Mouse (Mus musculus) left cerebral cortex, adult 6 months (tissue): ENCODE measurements around the gene Duxbl2. TPM values are rescaled to one million over a fixed set of nuclear protein-coding genes. Genes with fewer than 3 reads are reported as not detected.

ENCODE experiments used
- long read RNA-seq, 2 experiments: library from polyadenylated mRNA; unstranded; transcript quantifications; one replicate each; pipeline ENCODE4 v2.0.0; 2019 to 2020
- polyA plus RNA-seq: library from polyadenylated mRNA; unstranded; fragments of <200 nt; fragmentation: Nextera tagmentation; gene quantifications from 2 replicates; pipeline ENCODE4 v1.2.3, GENCODE M21; 2021

Gene Duxbl2
- 0.08 and 0.28 TPM in 2 replicates for polyA plus RNA-seq
- long read RNA-seq, experiment 1, partial matches to known transcripts = 0 of 2 reads
- long read RNA-seq, experiment 1, other reads (novel, unspliced or antisense) = 2 of 2 reads
- long read RNA-seq, experiment 2, partial matches to known transcripts = 0 of 1 reads
- long read RNA-seq, experiment 2, other reads (novel, unspliced or antisense) = 1 of 1 reads

GRCm38 (mm10) chr14:26118150-26118549, at the start of gene Duxbl2:
Duxbl2 (plus strand) TSS chr14:26118349.

DNA sequence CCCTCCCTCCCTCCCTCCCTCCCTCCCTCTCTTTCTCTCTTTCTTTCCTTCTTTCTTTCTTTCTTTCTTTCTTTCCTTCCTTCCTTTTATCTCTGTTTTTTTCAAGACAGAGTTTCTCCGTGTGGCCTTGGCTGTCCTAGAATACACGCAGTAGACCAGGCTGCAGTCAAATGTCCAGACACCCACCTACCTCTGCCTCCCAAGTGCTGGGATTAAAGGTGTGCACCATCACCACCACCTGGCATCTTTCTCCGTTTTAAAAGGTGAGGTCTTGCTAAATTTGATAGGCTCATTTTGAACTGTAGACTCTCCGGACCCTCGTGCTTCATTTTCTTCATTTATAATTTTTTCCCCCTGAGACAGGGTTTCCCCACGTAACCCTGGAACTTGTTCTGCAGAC, 36.9 kb upstream of the Duxbl2 start, which contains the start of gene Cphx2:
Gene Cphx2, plus strand, starts transcription at position 301 of the 400 bp plus-strand sequence.

GRCm38 (mm10) chr14:26081997-26082396, 36.2 kb upstream of the Duxbl2 start, which contains the start of gene Cphx3:
Cphx3 (plus strand) TSS chr14:26082297.

Other genes starting within 250 kb of the Duxbl2 start
- gene Plac9a, start 215.2 kb upstream of the Duxbl2 start, polyA plus RNA-seq = 0.72 and 1.8 TPM in 2 replicates
- 5.0 and 10.0 TPM in 2 replicates for gene Tmem254a, start 190.7 kb upstream of the Duxbl2 start, polyA plus RNA-seq
- not detected in 2 replicates for gene Cphx1, start 180.0 kb upstream of the Duxbl2 start, polyA plus RNA-seq
- 0.25 and 0.36 TPM in 2 replicates for gene Duxbl1, start 139.8 kb upstream of the Duxbl2 start, polyA plus RNA-seq
- 33.2 and 42.7 TPM in 2 replicates for gene Gm9780, start 75.6 kb upstream of the Duxbl2 start, polyA plus RNA-seq
- 22.3 and 40.9 TPM in 2 replicates for gene Tmem254c, start 51.0 kb upstream of the Duxbl2 start, polyA plus RNA-seq
- not detected in 2 replicates for gene Cphx2, start 36.8 kb upstream of the Duxbl2 start, polyA plus RNA-seq
- gene Cphx3, start 36.1 kb upstream of the Duxbl2 start, polyA plus RNA-seq = not detected in 2 replicates
- 48.8 and 55.9 TPM in 2 replicates for gene Plac9b, start 64.1 kb downstream of the Duxbl2 start, polyA plus RNA-seq
- gene Tmem254b, start 88.7 kb downstream of the Duxbl2 start, polyA plus RNA-seq = 40.6 and 60.0 TPM in 2 replicates
- 0.08 TPM in 1 of 2 replicates, not detected in the other for gene Duxbl3, start 139.6 kb downstream of the Duxbl2 start, polyA plus RNA-seq